Mouse (Mus musculus): ENCODE measurements around the gene Mkln1. TPM values are rescaled to one million over a fixed set of nuclear protein-coding genes. Genes with fewer than 3 reads are reported as not detected.

Mkln1 gene
- total RNA-seq (2014; rRNA removed) = 93.2 and 119 TPM in 2 replicates
- polyA plus RNA-seq (2015; fragmentation: Nextera tagmentation; extraction: Ambion mirVana) = 84.1 and 93.5 TPM in 2 replicates

DNA sequence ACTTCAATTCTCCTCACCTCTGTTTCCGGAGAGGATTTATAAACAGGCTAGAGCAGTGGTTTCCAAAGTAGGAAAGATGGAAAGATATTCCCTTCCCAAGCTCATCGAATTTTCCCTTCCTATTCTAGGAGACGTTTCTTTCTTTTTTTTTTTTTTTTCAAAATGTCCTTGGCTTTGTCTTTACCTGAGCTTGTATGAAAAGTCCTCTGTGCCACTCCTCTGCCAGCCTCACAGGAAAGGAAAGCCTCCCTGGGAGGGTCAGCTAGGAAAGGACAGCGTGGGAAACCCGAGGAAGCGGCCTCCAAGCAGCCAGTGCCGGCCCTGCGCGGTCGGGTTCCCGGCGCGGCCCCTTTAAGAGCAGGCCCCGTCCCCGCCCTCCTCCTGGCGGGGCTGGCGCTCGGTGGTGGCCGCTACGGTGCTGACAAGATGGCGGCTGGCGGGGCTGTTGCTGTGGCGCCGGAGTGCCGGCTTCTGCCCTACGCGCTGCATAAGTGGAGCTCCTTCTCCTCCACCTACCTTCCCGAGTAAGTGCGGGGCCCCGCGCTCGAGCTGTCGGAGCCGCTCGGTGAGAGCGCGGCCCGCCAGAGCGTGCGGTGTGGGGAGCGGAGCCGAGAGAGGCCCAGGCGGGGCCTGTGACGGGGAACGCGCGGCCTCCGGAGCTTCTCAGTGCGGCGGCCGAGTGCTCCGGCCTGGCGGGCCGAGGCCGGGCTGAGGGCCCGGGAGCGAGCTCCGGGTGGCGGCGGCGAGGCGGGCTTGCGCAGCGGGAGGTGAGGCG is at the start of gene Mkln1:
Mkln1 (plus strand) TSS at position 305 of the 775 bp plus-strand sequence.
- H3K4me1 ChIP-seq (ENCODE audit: insufficient read depth) = peaks cover 28% of the 10 kb centered on the region; the same call in 1 of the 2 replicates
- no peaks in the 10 kb centered on the region for H3K36me3 ChIP-seq (ENCODE audit: insufficient read depth)
- peak within 1 kb of the TSS; percentile 91 for H3K4me2 ChIP-seq (ENCODE audit: low read depth)
- no peaks in the 10 kb centered on the region; the same call in 1 of the 2 replicates for H3K27me3 ChIP-seq (ENCODE audit: insufficient read depth, low read length)
- no peaks in the 10 kb centered on the region for H3K9me3 ChIP-seq (ENCODE audit: low read length)
- H3K4me3 ChIP-seq (ENCODE audit: low read depth, low read length) = peak within 1 kb of the TSS; percentile 98
- peak within 1 kb of the TSS; percentile 98 for H3K9ac ChIP-seq
- H3K27ac ChIP-seq (ENCODE audit: low read depth, low read length) = peak within 1 kb of the TSS; percentile 93
- WGBS = 1% methylated on average over 61 of the region's 65 CpGs
- TF ChIP-seq CTCF (IDR thresholded peaks at IDR 0.05; ENCODE audit: low read depth) = peak; percentile 19; the same call in 1 of the 2 replicates
- DNase-seq = peak; percentile 92
- ATAC-seq = peak; percentile 99

DNA sequence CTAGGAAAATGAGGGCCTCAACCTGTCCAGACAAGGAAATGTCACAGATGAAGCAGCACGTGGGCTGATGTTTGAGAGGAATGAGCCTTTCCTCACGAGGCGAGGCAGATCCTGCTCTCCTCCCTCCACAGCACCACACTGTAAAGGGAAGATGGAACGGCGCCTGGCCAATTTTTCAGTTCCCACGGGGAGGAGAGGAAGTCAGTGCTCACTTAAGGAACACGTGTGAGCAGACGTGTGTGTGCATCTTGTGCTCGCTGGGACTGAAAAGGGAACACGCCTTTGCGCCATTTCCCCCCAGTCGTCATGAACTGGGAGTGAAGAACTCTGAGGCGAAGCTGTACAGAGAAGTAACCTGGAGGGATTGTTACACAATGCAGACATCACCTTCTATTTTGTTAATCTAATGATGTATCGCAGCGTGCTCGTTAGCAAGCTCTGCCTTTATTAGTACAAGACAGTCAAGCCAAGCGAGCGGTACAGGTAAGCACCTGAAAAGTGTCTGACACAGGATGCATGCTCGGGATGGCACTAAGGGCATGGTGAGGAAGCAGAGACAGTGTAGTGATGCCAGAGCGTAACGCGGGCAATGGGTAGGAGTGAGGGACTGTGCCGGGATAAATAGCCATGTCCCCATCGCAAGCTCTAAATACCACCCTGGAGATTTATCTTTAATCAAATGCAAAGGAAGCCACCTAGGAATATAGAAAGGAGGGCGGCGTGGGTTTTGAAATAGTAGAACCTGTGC is 41.9 kb upstream of the Mkln1 start:
- Histone ChIP-seq H3K27me3 (ENCODE audit: insufficient read depth, low read length) (no peaks in the 10 kb centered on the region), H3K4me3 (ENCODE audit: low read depth, low read length) (no peak overlapping the region), H3K9me3 (ENCODE audit: low read length) (no peaks in the 10 kb centered on the region), H3K27ac (ENCODE audit: low read depth, low read length) (no peak overlapping the region), H3K4me2 (ENCODE audit: low read depth) (no peak overlapping the region), H3K4me1 (ENCODE audit: insufficient read depth) (no peaks in the 10 kb centered on the region), H3K9ac (no peak overlapping the region), H3K36me3 (ENCODE audit: insufficient read depth) (no peaks in the 10 kb centered on the region)
- WGBS = 79% methylated on average over 26 of the region's 26 CpGs
- no peak for ATAC-seq
- no peak for TF ChIP-seq CTCF (IDR thresholded peaks at IDR 0.05; ENCODE audit: low read depth)
- DNase-seq = no peak

DNA sequence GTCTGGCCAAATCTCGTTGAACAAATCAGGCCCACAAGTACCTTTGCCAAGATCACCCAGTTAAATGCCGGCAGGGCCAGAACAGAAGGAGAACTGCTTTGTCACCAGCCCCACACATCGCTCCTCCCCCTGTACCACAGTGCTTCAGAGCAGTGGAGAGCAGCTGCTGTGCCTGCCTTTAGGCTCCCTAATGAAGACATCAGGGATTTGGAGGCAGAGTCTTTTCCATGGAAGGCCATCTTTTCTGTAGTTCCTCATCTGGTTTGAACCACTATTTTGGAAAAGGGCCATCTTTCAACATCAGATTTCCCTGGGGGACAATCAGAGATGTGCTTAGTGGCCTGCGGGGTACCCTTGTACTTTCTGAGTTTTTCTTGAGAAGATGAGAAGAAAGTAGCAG is 41.2 kb upstream of the Mkln1 start:
- Histone ChIP-seq H3K4me2 (ENCODE audit: low read depth) (no peak overlapping the region), H3K27me3 (ENCODE audit: insufficient read depth, low read length) (no peaks in the 10 kb centered on the region), H3K4me3 (ENCODE audit: low read depth, low read length) (no peak overlapping the region), H3K9me3 (ENCODE audit: low read length) (no peaks in the 10 kb centered on the region), H3K9ac (no peak overlapping the region), H3K27ac (ENCODE audit: low read depth, low read length) (no peak overlapping the region), H3K4me1 (ENCODE audit: insufficient read depth) (no peaks in the 10 kb centered on the region), H3K36me3 (ENCODE audit: insufficient read depth) (no peaks in the 10 kb centered on the region)
- DNase-seq = peak; percentile 18
- ATAC-seq = peak; percentile 63; the same call in 1 of the 2 replicates
- no peak for TF ChIP-seq CTCF (IDR thresholded peaks at IDR 0.05; ENCODE audit: low read depth)
- WGBS = 48% methylated on average over 4 of the region's 4 CpGs

GRCm38 (mm10) chr6:31362617-31363016 is 35.9 kb upstream of the Mkln1 start:
- Histone ChIP-seq H3K4me2 (ENCODE audit: low read depth) (no peak overlapping the region), H3K9ac (no peak overlapping the region), H3K27me3 (ENCODE audit: insufficient read depth, low read length) (no peaks in the 10 kb centered on the region), H3K4me3 (ENCODE audit: low read depth, low read length) (no peak overlapping the region), H3K36me3 (ENCODE audit: insufficient read depth) (no peaks in the 10 kb centered on the region), H3K9me3 (ENCODE audit: low read length) (no peaks in the 10 kb centered on the region), H3K27ac (ENCODE audit: low read depth, low read length) (no peak overlapping the region), H3K4me1 (ENCODE audit: insufficient read depth) (no peaks in the 10 kb centered on the region)
- TF ChIP-seq CTCF (IDR thresholded peaks at IDR 0.05; ENCODE audit: low read depth) = no peak
- DNase-seq = no peak
- ATAC-seq = no peak
- 74% methylated on average over 11 of the region's 11 CpGs for WGBS

DNA sequence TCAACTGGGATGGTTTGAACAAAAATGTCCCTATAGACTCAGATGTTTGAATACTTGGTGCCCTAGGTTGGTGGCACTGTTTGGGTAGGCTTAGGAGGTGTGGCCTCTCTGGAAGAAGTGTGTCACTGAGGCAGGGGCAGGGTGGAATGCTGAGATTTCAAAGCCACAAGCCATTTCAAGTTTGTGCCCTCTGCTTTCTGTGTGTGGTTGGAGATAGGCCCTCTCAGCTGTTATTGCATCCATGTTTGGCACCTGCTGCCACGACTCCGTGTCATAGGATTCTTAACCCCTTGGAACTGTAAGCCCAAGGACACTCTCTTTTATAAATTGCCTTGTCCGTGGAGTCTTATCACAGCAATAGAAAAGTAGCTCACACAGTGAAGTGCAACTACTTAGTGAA is 34.1 kb upstream of the Mkln1 start:
- no peaks in the 10 kb centered on the region for H3K4me1 ChIP-seq (ENCODE audit: insufficient read depth)
- no peak overlapping the region for H3K4me2 ChIP-seq (ENCODE audit: low read depth)
- no peaks in the 10 kb centered on the region for H3K9me3 ChIP-seq (ENCODE audit: low read length)
- H3K36me3 ChIP-seq (ENCODE audit: insufficient read depth) = no peaks in the 10 kb centered on the region
- no peak for TF ChIP-seq CTCF (IDR thresholded peaks at IDR 0.05; ENCODE audit: low read depth)
- ATAC-seq (no peak), DNase-seq (no peak)
- H3K9ac ChIP-seq = no peak overlapping the region
- H3K27me3 ChIP-seq (ENCODE audit: insufficient read depth, low read length) = no peaks in the 10 kb centered on the region
- H3K4me3 ChIP-seq (ENCODE audit: low read depth, low read length) = no peak overlapping the region
- 95% methylated on average over 3 of the region's 3 CpGs for WGBS
- no peak overlapping the region for H3K27ac ChIP-seq (ENCODE audit: low read depth, low read length)

DNA sequence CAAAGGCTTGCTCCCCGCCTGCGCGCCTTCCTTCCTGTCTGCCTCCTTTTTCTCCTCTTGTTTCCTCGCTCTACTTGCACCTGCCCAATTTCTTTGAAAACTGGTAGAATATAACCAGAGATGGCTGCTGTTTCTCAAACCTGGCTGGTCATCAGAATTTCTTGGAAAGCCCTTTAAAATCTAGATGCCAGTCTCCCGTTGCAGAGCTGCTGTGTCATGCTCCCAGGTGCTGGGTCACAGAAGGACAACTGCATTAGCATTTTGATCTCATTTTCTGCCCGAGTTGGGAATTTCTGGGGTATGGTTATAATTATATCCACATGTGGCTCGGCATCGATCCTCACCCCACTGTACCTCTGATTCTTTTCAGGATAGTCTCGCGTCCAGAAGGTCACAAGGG is 30.6 kb upstream of the Mkln1 start:
- no peak for TF ChIP-seq CTCF (IDR thresholded peaks at IDR 0.05; ENCODE audit: low read depth)
- Histone ChIP-seq H3K4me2 (ENCODE audit: low read depth) (no peak overlapping the region), H3K9ac (no peak overlapping the region), H3K4me1 (ENCODE audit: insufficient read depth) (no peaks in the 10 kb centered on the region), H3K9me3 (ENCODE audit: low read length) (no peaks in the 10 kb centered on the region), H3K27me3 (ENCODE audit: insufficient read depth, low read length) (no peaks in the 10 kb centered on the region), H3K27ac (ENCODE audit: low read depth, low read length) (no peak overlapping the region), H3K4me3 (ENCODE audit: low read depth, low read length) (no peak overlapping the region), H3K36me3 (ENCODE audit: insufficient read depth) (no peaks in the 10 kb centered on the region)
- WGBS = 81% methylated on average over 10 of the region's 10 CpGs
- DNase-seq = no peak
- ATAC-seq = no peak

DNA sequence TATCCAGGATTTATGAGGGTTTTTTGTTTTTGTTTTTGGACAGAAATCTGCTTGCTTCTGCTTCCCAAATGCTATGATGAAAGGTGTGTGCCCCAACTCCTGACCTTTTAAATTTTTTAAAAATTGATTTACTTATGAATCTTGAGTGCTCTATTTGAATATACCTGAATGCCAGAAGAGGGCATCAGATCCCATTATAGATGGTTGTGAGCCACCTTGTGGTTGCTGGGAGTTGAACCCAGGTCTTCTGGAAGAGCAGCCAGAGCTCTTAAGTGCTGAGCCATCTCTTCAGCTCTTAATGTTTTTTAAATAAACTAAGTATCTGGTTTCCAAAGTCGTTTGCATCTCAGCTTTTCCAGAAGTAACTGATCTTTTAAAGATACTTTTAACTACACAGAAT is 30.0 kb upstream of the Mkln1 start:
- DNase-seq = no peak
- Histone ChIP-seq H3K27ac (ENCODE audit: low read depth, low read length) (no peak overlapping the region), H3K9ac (no peak overlapping the region), H3K4me3 (ENCODE audit: low read depth, low read length) (no peak overlapping the region), H3K4me1 (ENCODE audit: insufficient read depth) (no peaks in the 10 kb centered on the region), H3K27me3 (ENCODE audit: insufficient read depth, low read length) (no peaks in the 10 kb centered on the region), H3K9me3 (ENCODE audit: low read length) (no peaks in the 10 kb centered on the region), H3K36me3 (ENCODE audit: insufficient read depth) (no peaks in the 10 kb centered on the region), H3K4me2 (ENCODE audit: low read depth) (no peak overlapping the region)
- no peak for ATAC-seq
- 53% methylated on average over 1 of the region's 1 CpGs for WGBS
- no peak for TF ChIP-seq CTCF (IDR thresholded peaks at IDR 0.05; ENCODE audit: low read depth)

All from forebrain, postnatal 0 days (tissue).